Mouse (Mus musculus) liver, postnatal 0 days (tissue): ENCODE measurements around the gene Ptpro. TPM values are rescaled to one million over a fixed set of nuclear protein-coding genes. Genes with fewer than 3 reads are reported as not detected.

Experiments used
- ATAC-seq: fragments of 200-750 bp; cut with Nextera tagmentation; 2 replicates; pipeline ENCODE4 v1.8.0; 2017; ENCODE audit warnings: mild to moderate bottlenecking, moderate library complexity
- DNase-seq: peaks from one replicate; pipeline ENCODE4 v3.0.0-alpha.2; 2016
- H3K27ac ChIP-seq: fragments of 300-500 bp; sonication (generic); 2 replicates; pipeline ENCODE4 v1.5.1; 2014; ENCODE audit warnings: antibody characterized with exemption, moderate library complexity, mild to moderate bottlenecking, low read depth
- H3K27me3 ChIP-seq: fragments of 300-500 bp; sonication (generic); 2 replicates; pipeline ENCODE4 v1.6.1; 2014; ENCODE audit warnings: low read length, control low read depth, mixed read lengths; ENCODE audit not compliant: insufficient read depth
- H3K36me3 ChIP-seq: fragments of 300-500 bp; sonication (generic); replicated peaks from 2 replicates; pipeline ENCODE4 v1.6.1; 2014; ENCODE audit warnings: mild to moderate bottlenecking, control low read depth, low read length, moderate library complexity, mixed read lengths; ENCODE audit not compliant: insufficient read depth
- H3K4me1 ChIP-seq: fragments of 300-500 bp; sonication (generic); 2 replicates; pipeline ENCODE4 v1.6.1; 2014; ENCODE audit warnings: antibody characterized with exemption, mild to moderate bottlenecking, control low read depth; ENCODE audit not compliant: insufficient read depth
- H3K4me2 ChIP-seq: fragments of 300-500 bp; sonication (generic); 2 replicates; pipeline ENCODE4 v1.6.1; 2014; ENCODE audit warnings: low read depth, mild to moderate bottlenecking, low read length, moderate library complexity, mixed read lengths
- H3K4me3 ChIP-seq: fragments of 300-500 bp; sonication (generic); 2 replicates; pipeline ENCODE4 v1.5.1; 2014; ENCODE audit warnings: low read depth, low read length
- H3K9ac ChIP-seq: fragments of 300-500 bp; sonication (generic); replicated peaks from 2 replicates; pipeline ENCODE4 v1.6.1; 2014; ENCODE audit warnings: mild to moderate bottlenecking, moderate library complexity
- H3K9me3 ChIP-seq: fragments of 300-500 bp; sonication (generic); 2 replicates; pipeline ENCODE4 v1.6.1; 2016; ENCODE audit warnings: mild to moderate bottlenecking, control low read depth, low read length, mixed read lengths
- CTCF ChIP-seq: sonication (generic); IDR thresholded peaks from 2 replicates; pipeline ENCODE4 v1.5.1; 2016; ENCODE audit warnings: antibody characterized with exemption, low read depth
- EP300 ChIP-seq: IDR thresholded peaks from 2 replicates; pipeline ENCODE4 v1.6.1; 2016; ENCODE audit warnings: antibody characterized with exemption, low read depth, mild to moderate bottlenecking
- WGBS: fragments of 180-500 bp; shearing (Covaris S2); extraction: QIAGEN DNeasy Blood & Tissue Kit; methylation state at CpG from one replicate; pipeline ENCODE4 v1.1.7; 2014; ENCODE audit not compliant: insufficient replicate concordance; 5-methylcytosine and 5-hydroxymethylcytosine counted together
- polyA plus RNA-seq: library from polyadenylated mRNA; unstranded; fragments of >200 nt; fragmentation: Nextera tagmentation; extraction: Ambion mirVana; gene quantifications from 2 replicates; pipeline ENCODE4 v1.2.1, GENCODE M21; 2015

Ptpro gene
- polyA plus RNA-seq, 1 experiment from 2014 or later: 0.86 TPM

- H3K4me3 ChIP-seq: no peak overlapping the region
- no peaks in the 10 kb centered on the region for H3K4me1 ChIP-seq
- H3K4me2 ChIP-seq: no peak overlapping the region
- no peaks in the 10 kb centered on the region for H3K9me3 ChIP-seq
- no peaks in the 10 kb centered on the region for H3K36me3 ChIP-seq
- ATAC-seq: peak; percentile 41; the same call in 1 of the 2 replicates
- 0 out of 2 replicates have a peak, but pooled peaks cover 4% of the 10 kb centered on the region for H3K27me3 ChIP-seq
- H3K27ac ChIP-seq: no peak overlapping the region
- TF ChIP-seq CTCF (peak; percentile 89), EP300 (no peak)
- DNase-seq: no peak
- no peak overlapping the region for H3K9ac ChIP-seq
- 22% methylated on average over 10 of the region's 10 CpGs for WGBS
These were observed 203.5 kb downstream of the Ptpro start for GRCm38 (mm10) chr6:137455537-137456041.

GRCm38 (mm10) chr6:137456064-137456463, 203.9 kb downstream of the Ptpro start:
- no peak for TF ChIP-seq EP300
- no peak for TF ChIP-seq CTCF
- 44% methylated on average over 7 of the region's 7 CpGs for WGBS
- DNase-seq (no peak), ATAC-seq (no peak)
- no peaks in the 10 kb centered on the region for H3K4me1 ChIP-seq
- 0 out of 2 replicates have a peak, but pooled peaks cover 4% of the 10 kb centered on the region for H3K27me3 ChIP-seq
- no peak overlapping the region for H3K27ac ChIP-seq
- no peak overlapping the region for H3K4me2 ChIP-seq
- H3K36me3 ChIP-seq: no peaks in the 10 kb centered on the region
- no peaks in the 10 kb centered on the region for H3K9me3 ChIP-seq
- H3K4me3 ChIP-seq: no peak overlapping the region
- no peak overlapping the region for H3K9ac ChIP-seq

GRCm38 (mm10) chr6:137457210-137457609, 205.1 kb downstream of the Ptpro start:
- ATAC-seq (no peak), DNase-seq (no peak)
- no peaks in the 10 kb centered on the region for H3K36me3 ChIP-seq
- no peak overlapping the region for H3K4me3 ChIP-seq
- no peaks in the 10 kb centered on the region for H3K4me1 ChIP-seq
- H3K9ac ChIP-seq: no peak overlapping the region
- H3K4me2 ChIP-seq: no peak overlapping the region
- 33% methylated on average over 7 of the region's 7 CpGs for WGBS
- H3K27ac ChIP-seq: no peak overlapping the region
- 0 out of 2 replicates have a peak, but pooled peaks cover 4% of the 10 kb centered on the region for H3K27me3 ChIP-seq
- H3K9me3 ChIP-seq: no peaks in the 10 kb centered on the region
- TF ChIP-seq CTCF (no peak), EP300 (no peak; the same call in 1 of the 2 replicates)

GRCm38 (mm10) chr6:137458136-137458535, 206.0 kb downstream of the Ptpro start:
- no peak overlapping the region for H3K4me2 ChIP-seq
- TF ChIP-seq CTCF (no peak), EP300 (no peak)
- no peaks in the 10 kb centered on the region for H3K4me1 ChIP-seq
- no peaks in the 10 kb centered on the region for H3K36me3 ChIP-seq
- no peaks in the 10 kb centered on the region for H3K9me3 ChIP-seq
- 0 out of 2 replicates have a peak, but pooled peaks cover 4% of the 10 kb centered on the region for H3K27me3 ChIP-seq
- WGBS: 54% methylated on average over 7 of the region's 7 CpGs
- no peak overlapping the region for H3K9ac ChIP-seq
- no peak for DNase-seq
- H3K27ac ChIP-seq: no peak overlapping the region
- ATAC-seq: no peak
- no peak overlapping the region for H3K4me3 ChIP-seq

- no peaks in the 10 kb centered on the region for H3K9me3 ChIP-seq
- ATAC-seq: no peak
- H3K4me2 ChIP-seq: no peak overlapping the region
- TF ChIP-seq CTCF (no peak), EP300 (no peak)
- H3K27me3 ChIP-seq: no peaks in the 10 kb centered on the region
- WGBS: 78% methylated on average over 5 of the region's 5 CpGs
- no peaks in the 10 kb centered on the region for H3K4me1 ChIP-seq
- DNase-seq: no peak
- H3K27ac ChIP-seq: no peak overlapping the region
- H3K4me3 ChIP-seq: no peak overlapping the region
- no peaks in the 10 kb centered on the region for H3K36me3 ChIP-seq
- no peak overlapping the region for H3K9ac ChIP-seq
These were observed 211.7 kb downstream of the Ptpro start for GRCm38 (mm10) chr6:137463771-137464170.

GRCm38 (mm10) chr6:137465253-137465652, 213.1 kb downstream of the Ptpro start:
- no peaks in the 10 kb centered on the region for H3K9me3 ChIP-seq
- no peak overlapping the region for H3K4me3 ChIP-seq
- TF ChIP-seq CTCF (no peak), EP300 (no peak)
- DNase-seq: no peak
- ATAC-seq: no peak
- H3K27me3 ChIP-seq: no peaks in the 10 kb centered on the region
- no peaks in the 10 kb centered on the region for H3K4me1 ChIP-seq
- WGBS: 81% methylated on average over 2 of the region's 2 CpGs
- no peak overlapping the region for H3K9ac ChIP-seq
- no peak overlapping the region for H3K27ac ChIP-seq
- H3K36me3 ChIP-seq: no peaks in the 10 kb centered on the region
- no peak overlapping the region for H3K4me2 ChIP-seq
